Mouse (Mus musculus): Measurements from ENCODE around the gene Adora1.
"Not testable (repeated sequence)": the region's sequence is repeated elsewhere in the genome, so short reads cannot be mapped to it uniquely, and the experiment has no call there.

Gene Adora1

GRCm38 (mm10) chr1:134235391-134235921 lies at the start of gene Adora1:
TSS of gene Adora1 (minus strand) at chr1:134235431.
- H3K36me3 ChIP-seq (ENCODE audit: control insufficient read depth, insufficient read depth, low read length, poor library complexity, severe bottlenecking): no peaks in the 10 kb centered on the region
- no peak for DNase-seq (ENCODE audit: low read depth, low spot score)
- H3K27me3 ChIP-seq (ENCODE audit: control insufficient read depth, insufficient read depth, low read length, poor library complexity, severe bottlenecking): no peaks in the 10 kb centered on the region

GRCm38 (mm10) chr1:134283108-134283507 lies 47.9 kb upstream of the Adora1 start:
- no peak for DNase-seq (ENCODE audit: low read depth, low spot score)
- no peaks in the 10 kb centered on the region for H3K36me3 ChIP-seq (ENCODE audit: control insufficient read depth, insufficient read depth, low read length, poor library complexity, severe bottlenecking)
- no peaks in the 10 kb centered on the region for H3K27me3 ChIP-seq (ENCODE audit: control insufficient read depth, insufficient read depth, low read length, poor library complexity, severe bottlenecking)

DNA sequence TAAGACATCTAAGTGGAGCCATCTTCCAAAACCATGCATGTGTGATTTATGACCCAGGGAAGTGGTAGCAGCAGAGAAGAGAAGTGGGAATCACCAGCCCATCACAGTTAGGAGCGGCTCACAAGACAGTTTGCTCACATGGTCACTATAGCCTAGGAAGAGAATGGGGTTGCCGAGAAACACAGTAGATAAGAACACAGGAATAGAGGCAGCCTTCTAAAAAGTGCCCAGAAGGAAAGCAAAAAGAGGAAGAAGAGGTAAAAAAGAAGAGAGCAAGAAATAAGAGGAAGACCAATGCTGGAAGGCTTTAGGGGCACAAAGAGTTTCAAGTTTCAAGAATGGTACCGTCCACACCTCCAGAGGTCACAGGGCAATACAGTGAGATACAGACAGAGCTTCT lies 47.1 kb upstream of the Adora1 start:
- H3K27me3 ChIP-seq (ENCODE audit: control insufficient read depth, insufficient read depth, low read length, poor library complexity, severe bottlenecking): no peaks in the 10 kb centered on the region
- DNase-seq (ENCODE audit: low read depth, low spot score): no peak
- H3K36me3 ChIP-seq (ENCODE audit: control insufficient read depth, insufficient read depth, low read length, poor library complexity, severe bottlenecking): no peaks in the 10 kb centered on the region

DNA sequence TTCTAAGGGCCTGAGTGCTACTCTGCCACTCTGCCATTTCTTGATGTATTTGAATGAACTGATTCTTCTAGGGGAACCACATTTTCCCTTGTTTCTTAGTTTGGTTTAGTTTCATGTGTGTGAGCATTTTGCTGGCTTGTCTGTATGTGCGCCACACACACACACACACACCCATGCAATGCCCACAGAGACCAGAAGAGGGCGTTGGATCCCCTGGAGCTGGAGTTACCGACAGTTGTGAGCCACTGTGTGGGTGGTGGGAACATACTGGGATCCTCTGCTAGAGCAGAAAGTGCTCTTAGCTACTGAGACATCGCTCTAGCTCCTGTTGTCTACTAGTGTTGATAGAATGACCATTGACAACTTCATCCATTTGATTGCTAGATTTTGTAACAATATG lies 46.3 kb upstream of the Adora1 start:
- Histone ChIP-seq H3K27me3 (ENCODE audit: control insufficient read depth, insufficient read depth, low read length, poor library complexity, severe bottlenecking) (no peaks in the 10 kb centered on the region), H3K36me3 (ENCODE audit: control insufficient read depth, insufficient read depth, low read length, poor library complexity, severe bottlenecking) (no peaks in the 10 kb centered on the region)
- DNase-seq (ENCODE audit: low read depth, low spot score): no peak

GRCm38 (mm10) chr1:134280174-134280573 lies 44.9 kb upstream of the Adora1 start:
- H3K36me3 ChIP-seq (ENCODE audit: control insufficient read depth, insufficient read depth, low read length, poor library complexity, severe bottlenecking): no peaks in the 10 kb centered on the region
- no peak for DNase-seq (ENCODE audit: low read depth, low spot score)
- H3K27me3 ChIP-seq (ENCODE audit: control insufficient read depth, insufficient read depth, low read length, poor library complexity, severe bottlenecking): no peaks in the 10 kb centered on the region

DNA sequence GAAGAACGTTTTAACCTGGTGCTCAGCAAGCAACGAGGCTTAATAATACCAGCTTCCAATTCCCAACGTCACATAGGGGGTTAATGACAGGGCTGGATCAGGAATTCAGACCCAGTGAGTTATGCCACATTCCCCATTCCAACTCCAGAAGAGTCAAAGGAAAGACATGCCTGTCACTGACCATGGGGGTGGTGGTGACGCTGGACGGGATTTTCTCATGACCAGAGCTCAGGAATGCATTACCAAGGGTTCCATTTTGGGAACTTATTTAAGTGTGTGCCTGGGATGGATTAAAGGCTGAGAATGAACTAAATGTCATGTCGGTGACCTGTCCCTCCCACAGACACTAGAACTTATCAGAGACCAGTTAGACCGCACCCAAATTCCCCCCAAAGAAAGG lies 41.6 kb upstream of the Adora1 start:
- DNase-seq (ENCODE audit: low read depth, low spot score): no peak
- H3K27me3 ChIP-seq (ENCODE audit: control insufficient read depth, insufficient read depth, low read length, poor library complexity, severe bottlenecking): no peaks in the 10 kb centered on the region
- H3K36me3 ChIP-seq (ENCODE audit: control insufficient read depth, insufficient read depth, low read length, poor library complexity, severe bottlenecking): no peaks in the 10 kb centered on the region

DNA sequence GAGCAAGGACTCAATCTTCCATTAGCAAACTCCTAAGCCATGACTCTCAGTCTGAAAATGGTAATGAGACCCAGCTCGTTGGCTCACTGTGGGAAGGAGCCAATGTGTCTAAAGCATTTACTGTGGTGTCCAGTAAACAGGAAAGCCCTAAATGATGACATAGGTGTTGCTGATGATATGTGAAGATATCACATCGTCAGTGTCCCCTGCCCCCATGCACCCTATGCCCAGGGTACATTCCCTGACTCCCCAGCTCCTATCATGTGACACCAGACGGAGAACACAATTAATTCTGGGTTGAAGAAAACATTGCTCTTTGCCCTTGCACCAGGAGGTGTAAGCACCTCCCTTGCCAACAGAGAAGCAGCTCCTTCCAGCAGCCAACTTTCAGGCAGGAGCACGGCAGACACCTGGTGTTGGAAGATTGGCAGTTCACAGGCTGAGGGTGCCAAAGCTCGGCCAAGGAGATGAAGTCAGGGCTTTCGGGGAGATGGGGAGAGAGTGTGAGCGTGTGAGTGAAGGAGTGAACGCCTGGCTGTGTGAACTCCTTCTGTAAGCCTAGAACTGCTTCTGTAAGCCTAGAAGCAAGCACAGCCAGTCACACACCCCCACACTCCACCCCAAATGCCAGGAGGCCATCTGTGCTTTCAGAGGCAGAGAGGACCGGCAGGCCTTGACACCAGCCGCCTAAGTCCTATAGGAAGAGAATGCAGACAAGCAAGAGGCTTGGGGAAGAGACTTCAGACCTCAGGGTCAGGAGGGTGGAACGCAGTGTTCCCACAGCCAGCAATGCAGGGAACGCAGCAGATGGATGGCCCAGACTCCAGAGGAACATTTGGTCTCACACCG lies 40.6 kb upstream of the Adora1 start:
- no peaks in the 10 kb centered on the region for H3K27me3 ChIP-seq (ENCODE audit: control insufficient read depth, insufficient read depth, low read length, poor library complexity, severe bottlenecking)
- no peaks in the 10 kb centered on the region for H3K36me3 ChIP-seq (ENCODE audit: control insufficient read depth, insufficient read depth, low read length, poor library complexity, severe bottlenecking)
- DNase-seq (ENCODE audit: low read depth, low spot score): no peak

DNA sequence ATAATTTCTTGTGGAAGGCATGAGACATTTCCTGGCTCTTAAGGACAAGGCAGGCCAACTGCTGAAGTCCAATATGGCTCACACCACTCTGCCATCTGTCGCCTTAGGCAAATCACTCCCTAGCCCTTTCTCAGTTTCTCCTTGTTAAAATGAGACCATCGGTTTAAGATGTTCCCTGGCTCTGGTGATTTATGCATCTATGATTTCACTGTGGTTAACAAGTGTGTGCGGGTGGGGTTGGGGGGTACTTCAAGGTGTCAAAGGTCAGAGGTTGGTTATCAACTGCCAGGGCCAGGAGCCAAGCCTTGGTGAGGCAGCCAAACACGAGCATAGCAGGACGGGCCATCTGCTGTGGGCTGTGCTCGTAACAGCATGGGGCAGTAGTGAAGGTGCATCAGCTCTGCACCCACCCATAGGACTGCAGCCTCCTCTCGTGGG lies 39.3 kb upstream of the Adora1 start:
- no peaks in the 10 kb centered on the region for H3K36me3 ChIP-seq (ENCODE audit: control insufficient read depth, insufficient read depth, low read length, poor library complexity, severe bottlenecking)
- DNase-seq (ENCODE audit: low read depth, low spot score): no peak
- H3K27me3 ChIP-seq (ENCODE audit: control insufficient read depth, insufficient read depth, low read length, poor library complexity, severe bottlenecking): no peaks in the 10 kb centered on the region

GRCm38 (mm10) chr1:134273493-134274395 lies 38.5 kb upstream of the Adora1 start:
- no peaks in the 10 kb centered on the region for H3K27me3 ChIP-seq (ENCODE audit: control insufficient read depth, insufficient read depth, low read length, poor library complexity, severe bottlenecking)
- no peaks in the 10 kb centered on the region for H3K36me3 ChIP-seq (ENCODE audit: control insufficient read depth, insufficient read depth, low read length, poor library complexity, severe bottlenecking)
- DNase-seq (ENCODE audit: low read depth, low spot score): no peak

GRCm38 (mm10) chr1:134272754-134273250 lies 37.6 kb upstream of the Adora1 start:
- Histone ChIP-seq H3K27me3 (ENCODE audit: control insufficient read depth, insufficient read depth, low read length, poor library complexity, severe bottlenecking) (no peaks in the 10 kb centered on the region), H3K36me3 (ENCODE audit: control insufficient read depth, insufficient read depth, low read length, poor library complexity, severe bottlenecking) (no peaks in the 10 kb centered on the region)
- no peak for DNase-seq (ENCODE audit: low read depth, low spot score)

DNA sequence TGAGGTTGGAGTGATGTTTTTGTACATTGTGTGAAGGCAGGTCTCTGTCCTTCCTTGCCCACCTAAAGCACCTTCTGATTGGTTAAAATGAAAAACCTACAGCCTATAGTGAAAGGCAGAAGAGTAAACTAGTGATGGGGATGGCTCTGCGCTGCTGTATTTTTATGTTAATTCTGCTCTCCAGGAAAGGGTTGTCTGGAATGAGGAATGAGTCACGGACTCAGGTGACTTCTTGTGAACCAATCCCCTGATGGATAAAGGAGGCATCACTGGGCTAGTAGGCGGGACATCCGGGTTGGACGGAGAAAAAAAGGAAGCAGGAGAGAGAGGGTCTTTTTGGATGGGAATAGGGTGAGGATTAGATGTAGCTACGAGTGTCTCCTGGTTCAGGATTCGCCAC lies 34.8 kb upstream of the Adora1 start:
- Histone ChIP-seq H3K36me3 (ENCODE audit: control insufficient read depth, insufficient read depth, low read length, poor library complexity, severe bottlenecking) (no peaks in the 10 kb centered on the region), H3K27me3 (ENCODE audit: control insufficient read depth, insufficient read depth, low read length, poor library complexity, severe bottlenecking) (no peaks in the 10 kb centered on the region)
- no peak for DNase-seq (ENCODE audit: low read depth, low spot score)

- Histone ChIP-seq H3K36me3 (ENCODE audit: control insufficient read depth, insufficient read depth, low read length, poor library complexity, severe bottlenecking) (no peaks in the 10 kb centered on the region), H3K27me3 (ENCODE audit: control insufficient read depth, insufficient read depth, low read length, poor library complexity, severe bottlenecking) (no peaks in the 10 kb centered on the region)
- no peak for DNase-seq (ENCODE audit: low read depth, low spot score)
Measured at GRCm38 (mm10) chr1:134265797-134266196, 30.6 kb upstream of the Adora1 start.

GRCm38 (mm10) chr1:134264341-134264740 lies 29.1 kb upstream of the Adora1 start:
- no peaks in the 10 kb centered on the region for H3K27me3 ChIP-seq (ENCODE audit: control insufficient read depth, insufficient read depth, low read length, poor library complexity, severe bottlenecking)
- H3K36me3 ChIP-seq (ENCODE audit: control insufficient read depth, insufficient read depth, low read length, poor library complexity, severe bottlenecking): no peaks in the 10 kb centered on the region

GRCm38 (mm10) chr1:134249681-134250080 lies 14.4 kb upstream of the Adora1 start:
- H3K27me3 ChIP-seq (ENCODE audit: control insufficient read depth, insufficient read depth, low read length, poor library complexity, severe bottlenecking); H3K36me3 ChIP-seq (ENCODE audit: control insufficient read depth, insufficient read depth, low read length, poor library complexity, severe bottlenecking); DNase-seq (ENCODE audit: low read depth, low spot score): not testable (repeated sequence)

More at GRCm38 (mm10) chr1:134264341-134264740, 29.1 kb upstream of the Adora1 start:
- no peak for DNase-seq (ENCODE audit: low read depth, low spot score)

- Histone ChIP-seq H3K27me3 (ENCODE audit: control insufficient read depth, insufficient read depth, low read length, poor library complexity, severe bottlenecking) (no peaks in the 10 kb centered on the region), H3K36me3 (ENCODE audit: control insufficient read depth, insufficient read depth, low read length, poor library complexity, severe bottlenecking) (no peaks in the 10 kb centered on the region)
- no peak for DNase-seq (ENCODE audit: low read depth, low spot score)
Measured at GRCm38 (mm10) chr1:134246590-134246989, 11.4 kb upstream of the Adora1 start.

All from splenic B cell, adult 2 months (primary cell).